Mouse (Mus musculus): ENCODE data around the gene Cntnap3. TPM values are rescaled to one million over a fixed set of nuclear protein-coding genes. Genes with fewer than 3 reads are reported as not detected.

The Cntnap3 gene
- not detected in 2 replicates for total RNA-seq (2012; rRNA removed)
- not detected for polyA plus RNA-seq (2012; ENCODE audit: insufficient read depth in 1 of 2, insufficient read length in 2 of 2, low read depth in 1 of 2, low replicate concordance in 2 of 2, missing spikeins in 1 of 2)

- no peak for TF ChIP-seq CHD1 (IDR thresholded peaks at IDR 0.05; ENCODE audit: low read depth, low read length)
- no peak for TF ChIP-seq ZKSCAN1 (IDR thresholded peaks at IDR 0.05; ENCODE audit: low read depth, low read length)
- TF ChIP-seq EP300 (IDR thresholded peaks at IDR 0.05; ENCODE audit: low read depth in 1 of 2, low read length in 2 of 2): no peak
- no peak for TF ChIP-seq TAL1 (IDR thresholded peaks at IDR 0.05; ENCODE audit: low read length)
- no peak for TF ChIP-seq USF1 (IDR thresholded peaks at IDR 0.05; ENCODE audit: low read depth, low read length)
- H3K27me3 ChIP-seq (ENCODE audit: control insufficient read depth in 1 of 2, insufficient read depth in 2 of 2, low read length in 2 of 2): no peaks in the 10 kb centered on the region
- no peak for DNase-seq (ENCODE audit: low read depth, low spot score)
- no peak within 1 kb of the TSS for H3K27ac ChIP-seq (ENCODE audit: control insufficient read depth, low read depth, low read length)
- no peaks in the 10 kb centered on the region for H3K36me3 ChIP-seq (ENCODE audit: control insufficient read depth in 1 of 2, insufficient read depth in 2 of 2, low read length in 2 of 2)
- H3K4me3 ChIP-seq (ENCODE audit: control insufficient read depth in 1 of 2, insufficient read depth in 1 of 2, low read depth in 2 of 2, low read length in 2 of 2): no peak within 1 kb of the TSS
- no peak within 1 kb of the TSS for H3K9ac ChIP-seq (ENCODE audit: control insufficient read depth, low read depth, low read length, poor library complexity, severe bottlenecking)
- H3K79me2 ChIP-seq (ENCODE audit: control insufficient read depth, insufficient read depth, low read length, poor library complexity): no peaks in the 10 kb centered on the region
- no peaks in the 10 kb centered on the region for H3K9me3 ChIP-seq (replicated peaks; ENCODE audit: insufficient read depth, low read length)
- H3K4me1 ChIP-seq (ENCODE audit: control insufficient read depth in 1 of 2, insufficient read depth in 2 of 2, low read length in 2 of 2): no peaks in the 10 kb centered on the region
These were observed at the start of gene Cntnap3 for GRCm38 (mm10) chr13:64903585-64904208. TSS of gene Cntnap3 (minus strand) at chr13:64903955.

- no peaks in the 10 kb centered on the region for H3K36me3 ChIP-seq (ENCODE audit: control insufficient read depth in 1 of 2, insufficient read depth in 2 of 2, low read length in 2 of 2)
- H3K27ac ChIP-seq (ENCODE audit: control insufficient read depth, low read depth, low read length): no peak within 1 kb of the TSS
- no peak for DNase-seq (ENCODE audit: low read depth, low spot score)
- no peak within 1 kb of the TSS for H3K9ac ChIP-seq (ENCODE audit: control insufficient read depth, low read depth, low read length, poor library complexity, severe bottlenecking)
- H3K4me1 ChIP-seq (ENCODE audit: control insufficient read depth in 1 of 2, insufficient read depth in 2 of 2, low read length in 2 of 2): no peaks in the 10 kb centered on the region
- TF ChIP-seq JUND (IDR thresholded peaks at IDR 0.05; ENCODE audit: low read depth, low read length) (no peak), SMC3 (IDR thresholded peaks at IDR 0.05; ENCODE audit: low read depth, low read length) (no peak), E2F4 (IDR thresholded peaks at IDR 0.05; ENCODE audit: borderline replicate concordance, low read depth, low read length) (no peak), CHD2 (IDR thresholded peaks at IDR 0.05; ENCODE audit: low read length) (no peak), TCF12 (IDR thresholded peaks at IDR 0.05; ENCODE audit: low read depth, low read length) (no peak), ZC3H11A (IDR thresholded peaks at IDR 0.05; ENCODE audit: low read depth, low read length) (no peak), GABPA (IDR thresholded peaks at IDR 0.05; ENCODE audit: low read depth, low read length) (no peak), HCFC1 (IDR thresholded peaks at IDR 0.05; ENCODE audit: low read depth, low read length) (no peak)
- no peaks in the 10 kb centered on the region for H3K9me3 ChIP-seq (replicated peaks; ENCODE audit: insufficient read depth, low read length)
- H3K79me2 ChIP-seq (ENCODE audit: control insufficient read depth, insufficient read depth, low read length, poor library complexity): no peaks in the 10 kb centered on the region
- no peaks in the 10 kb centered on the region for H3K27me3 ChIP-seq (ENCODE audit: control insufficient read depth in 1 of 2, insufficient read depth in 2 of 2, low read length in 2 of 2)
- H3K4me3 ChIP-seq (ENCODE audit: control insufficient read depth in 1 of 2, insufficient read depth in 1 of 2, low read depth in 2 of 2, low read length in 2 of 2): no peak within 1 kb of the TSS
These were observed 13.4 kb upstream of the Cntnap3 start, which contains the start of gene Spata31 for GRCm38 (mm10) chr13:64917191-64917590. TSS of gene Spata31 (plus strand) at chr13:64917406.

GRCm38 (mm10) chr13:64903132-64903531, 623 bp downstream of the Cntnap3 start:
- Histone ChIP-seq H3K9me3 (replicated peaks; ENCODE audit: insufficient read depth, low read length) (no peaks in the 10 kb centered on the region), H3K4me3 (ENCODE audit: control insufficient read depth in 1 of 2, insufficient read depth in 1 of 2, low read depth in 2 of 2, low read length in 2 of 2) (no peak overlapping the region), H3K79me2 (ENCODE audit: control insufficient read depth, insufficient read depth, low read length, poor library complexity) (no peaks in the 10 kb centered on the region), H3K27ac (ENCODE audit: control insufficient read depth, low read depth, low read length) (no peak overlapping the region), H3K4me1 (ENCODE audit: control insufficient read depth in 1 of 2, insufficient read depth in 2 of 2, low read length in 2 of 2) (no peaks in the 10 kb centered on the region), H3K9ac (ENCODE audit: control insufficient read depth, low read depth, low read length, poor library complexity, severe bottlenecking) (no peak overlapping the region), H3K36me3 (ENCODE audit: control insufficient read depth in 1 of 2, insufficient read depth in 2 of 2, low read length in 2 of 2) (no peaks in the 10 kb centered on the region), H3K27me3 (ENCODE audit: control insufficient read depth in 1 of 2, insufficient read depth in 2 of 2, low read length in 2 of 2) (no peaks in the 10 kb centered on the region)
- no peak for DNase-seq (ENCODE audit: low read depth, low spot score)
- TF ChIP-seq ZC3H11A (IDR thresholded peaks at IDR 0.05; ENCODE audit: low read depth, low read length) (no peak), CHD1 (IDR thresholded peaks at IDR 0.05; ENCODE audit: low read depth, low read length) (no peak)

Measured in MEL (cell line).